ENCODE assay signal across 13 mouse cellular contexts in genomic region chr4:135962198-135962597, GRCm38 (mm10). TPM values are rescaled to one million over a fixed set of nuclear protein-coding genes. Genes with fewer than 3 reads are reported as not detected.
DNase-seq lines count a peak whose midpoint lies in the region; ATAC-seq and TF ChIP-seq lines count a peak whose summit lies in the region.
"Had no signal": no experiment of that assay in that cellular context is flagged by ENCODE, and none has a peak within 500 bp of the region (broad histone marks: within the 10 kb centered on the region; RNA-seq: fewer than 3 reads in every experiment).

No protein-coding gene starts in this region.

- TF ChIP-seq POLR2A in MEL (IDR thresholded peaks at IDR 0.05; ENCODE audit: control insufficient read depth in 1 of 2, insufficient read depth in 1 of 2, low read depth in 1 of 2, low read length in 2 of 2, poor library complexity in 1 of 2): no peak

- no peaks in the 10 kb centered on the region for H3K27me3 ChIP-seq in heart, embryonic 10.5 days (ENCODE audit: insufficient read depth, poor library complexity, severe bottlenecking)
- no peaks in the 10 kb centered on the region for H3K27me3 ChIP-seq in MEL (ENCODE audit: control insufficient read depth in 1 of 2, insufficient read depth in 2 of 2, low read length in 2 of 2)
- H3K27me3 ChIP-seq in embryonic facial prominence, embryonic 14.5 days (replicated peaks; ENCODE audit: control insufficient read depth, insufficient read depth, low read length): no peaks in the 10 kb centered on the region
- H3K27me3 ChIP-seq: CH12.LX; embryonic facial prominence, embryonic 12.5 days; heart, embryonic 15.5 days; limb, embryonic 13.5 days had no signal

- no peak for TF ChIP-seq EP300 in MEL (IDR thresholded peaks at IDR 0.05; ENCODE audit: low read depth in 1 of 2, low read length in 2 of 2)

- DNase-seq in heart, embryonic 10.5 days (ENCODE audit: low spot score): no peak
- DNase-seq in heart, postnatal 14 days: no peak
- no peak for DNase-seq in layer of hippocampus, adult 2 months (ENCODE audit: low spot score in 2 of 2)
- no peak for DNase-seq in layer of hippocampus, postnatal 10 days (ENCODE audit: low spot score in 2 of 2)
- no peak for DNase-seq in MEL (ENCODE audit: low read depth, low spot score)
- DNase-seq in embryonic facial prominence, embryonic 14.5 days (ENCODE audit: low spot score): no peak
- DNase-seq in urinary bladder, postnatal 4 days (ENCODE audit: low spot score in 2 of 2): no peak
- DNase-seq: kidney, adult 8-10 months; layer of hippocampus, adult 9-11 months had no signal

- ATAC-seq in embryonic facial prominence, embryonic 14.5 days (ENCODE audit: low read depth): no peak

- intact Hi-C loops in heart, postnatal 14 days (cut with DNase I): loop anchor here (5.0 kb wide), 2 partner anchors 70 to 160 kb away; no protein-coding TSS in a partner anchor

- no peak for TF ChIP-seq CTCF in layer of hippocampus, adult 2 months (conservative IDR thresholded peaks at IDR 0.05)
- TF ChIP-seq CTCF in MEL (IDR thresholded peaks at IDR 0.05 in 2 of 3, conservative IDR thresholded peaks at IDR 0.05 in 1 of 3; ENCODE audit: control insufficient read depth in 1 of 3, insufficient read depth in 1 of 3, low read depth in 2 of 3, low read length in 3 of 3, poor library complexity in 1 of 3, severe bottlenecking in 1 of 3): no peak

- H3K79me2 ChIP-seq in MEL (ENCODE audit: control insufficient read depth, insufficient read depth, low read length, poor library complexity): peaks cover 7% of the 10 kb centered on the region; the same call in 1 of the 2 replicates

- peaks cover 45% of the 10 kb centered on the region for H3K36me3 ChIP-seq in heart, embryonic 10.5 days
- peaks cover 0 to 6% of the 10 kb centered on the region in 2 experiments; a peak in 3 of 4 replicates for H3K36me3 ChIP-seq in MEL (ENCODE audit: control insufficient read depth in 1 of 2, insufficient read depth in 2 of 2, low read length in 2 of 2)
- H3K36me3 ChIP-seq in embryonic facial prominence, embryonic 14.5 days (ENCODE audit: control insufficient read depth, insufficient read depth, low read length): peaks cover 56% of the 10 kb centered on the region

- peak overlapping the region; percentile 97 for H3K27ac ChIP-seq in heart, embryonic 10.5 days
- peak overlapping the region; percentile 97 for H3K27ac ChIP-seq in layer of hippocampus, adult 2 months
- peak overlapping the region; percentile 93; the same call in 1 of the 2 replicates for H3K27ac ChIP-seq in MEL (ENCODE audit: control insufficient read depth, low read depth, low read length)
- H3K27ac ChIP-seq in embryonic facial prominence, embryonic 14.5 days (replicated peaks; ENCODE audit: low read depth, low read length): peak overlapping the region; percentile 85; the same call in 1 of the 2 replicates
- H3K27ac ChIP-seq: limb, embryonic 13.5 days had no signal

- H3K9me3 ChIP-seq in heart, embryonic 10.5 days: no peaks in the 10 kb centered on the region
- H3K9me3 ChIP-seq in MEL (replicated peaks; ENCODE audit: insufficient read depth, low read length): no peaks in the 10 kb centered on the region
- no peaks in the 10 kb centered on the region for H3K9me3 ChIP-seq in embryonic facial prominence, embryonic 14.5 days (ENCODE audit: control insufficient read depth, low read length)
- H3K9me3 ChIP-seq: embryonic facial prominence, embryonic 12.5 days; heart, embryonic 15.5 days; limb, embryonic 13.5 days had no signal

- peaks cover 28% of the 10 kb centered on the region for H3K4me1 ChIP-seq in heart, embryonic 10.5 days
- peaks cover 4 to 7% of the 10 kb centered on the region in 2 experiments; a peak in 3 of 4 replicates for H3K4me1 ChIP-seq in MEL (ENCODE audit: control insufficient read depth in 1 of 2, insufficient read depth in 2 of 2, low read length in 2 of 2)
- H3K4me1 ChIP-seq in embryonic facial prominence, embryonic 14.5 days (ENCODE audit: control insufficient read depth, insufficient read depth, low read length): no peaks in the 10 kb centered on the region

- H3K9ac ChIP-seq in MEL (ENCODE audit: control insufficient read depth, low read depth, low read length, poor library complexity, severe bottlenecking): no peak overlapping the region
- no peak overlapping the region for H3K9ac ChIP-seq in embryonic facial prominence, embryonic 14.5 days (ENCODE audit: low read depth, low read length)

- 89% methylated on average over 7 of the region's 7 CpGs for WGBS in heart, embryonic 10.5 days
- WGBS in embryonic facial prominence, embryonic 14.5 days: 88% methylated on average over 7 of the region's 7 CpGs

- TF ChIP-seq RAD21 in MEL (IDR thresholded peaks at IDR 0.05; ENCODE audit: low read depth, low read length): no peak

- no peak overlapping the region for H3K4me2 ChIP-seq in embryonic facial prominence, embryonic 14.5 days (ENCODE audit: low read depth, low read length)

- H3K4me3 ChIP-seq in heart, embryonic 10.5 days: peak overlapping the region; percentile 83; the same call in 1 of the 2 replicates
- no peak overlapping the region for H3K4me3 ChIP-seq in layer of hippocampus, adult 2 months
- H3K4me3 ChIP-seq in MEL (ENCODE audit: control insufficient read depth in 1 of 2, insufficient read depth in 1 of 2, low read depth in 2 of 2, low read length in 2 of 2): no peak overlapping the region
- H3K4me3 ChIP-seq in embryonic facial prominence, embryonic 14.5 days (ENCODE audit: low read depth, low read length): no peak overlapping the region

TF ChIP-seq in MEL, 35 proteins besides CTCF, POLR2A, EP300 and RAD21:
- TF ChIP-seq ZMIZ1 (IDR thresholded peaks at IDR 0.05; ENCODE audit: low read depth, low read length) (0 out of 2 replicates have a peak, but pooled peaks have one; percentile 22), MXI1 (IDR thresholded peaks at IDR 0.05; ENCODE audit: low read depth, low read length) (no peak)
TF ChIP-seq in MEL: peak in this region for 1.

RNA-seq across cellular contexts. Expression of gene Gale, which starts 1.3 kb away (rescaled TPM):
- 46.0 and 48.0 TPM in 2 replicates for polyA plus RNA-seq in heart, embryonic 10.5 days (2016; fragmentation: Nextera tagmentation; extraction: Ambion mirVana)
- 1 to 10 TPM; 2.1 to 3.1 TPM for total RNA-seq in heart, postnatal 14 days (2021)
- total RNA-seq in layer of hippocampus, adult 2 months (2021): 10 to 100 TPM; 22.6 to 23.8 TPM
- total RNA-seq in layer of hippocampus, postnatal 10 days (2021): 10 to 100 TPM; 34.6 to 36.2 TPM
- total RNA-seq in MEL (2012; rRNA removed): 23.3 and 24.5 TPM in 2 replicates
- polyA plus RNA-seq in MEL (2012; ENCODE audit: insufficient read depth in 1 of 2, insufficient read length in 2 of 2, low read depth in 1 of 2, low replicate concordance in 2 of 2, missing spikeins in 1 of 2): 10 to 100 TPM in 1 of 2 experiments, not detected in 1; 31.2 TPM
- 50.5 and 56.1 TPM in 2 replicates for polyA plus RNA-seq in embryonic facial prominence, embryonic 14.5 days (2014; fragmentation: Nextera tagmentation; extraction: Ambion mirVana)

RNA-seq across cellular contexts. Expression of gene Lypla2, which starts 10.2 kb away (rescaled TPM):
- 105 and 134 TPM in 2 replicates for polyA plus RNA-seq in heart, embryonic 10.5 days (2016; fragmentation: Nextera tagmentation; extraction: Ambion mirVana)
- 10 to 100 TPM; 37.5 to 37.8 TPM for total RNA-seq in heart, postnatal 14 days (2021)
- 100 to 1,000 TPM in 1 of 2 experiments, 10 to 100 TPM in 1; 95.3 to 103 TPM for total RNA-seq in layer of hippocampus, adult 2 months (2021)
- 100 to 1,000 TPM; 113 to 119 TPM for total RNA-seq in layer of hippocampus, postnatal 10 days (2021)
- 53.8 and 65.1 TPM in 2 replicates for total RNA-seq in MEL (2012; rRNA removed)
- 10 to 100 TPM in 1 of 2 experiments, not detected in 1; 95.6 TPM for polyA plus RNA-seq in MEL (2012; ENCODE audit: insufficient read depth in 1 of 2, insufficient read length in 2 of 2, low read depth in 1 of 2, low replicate concordance in 2 of 2, missing spikeins in 1 of 2)
- 87.6 and 97.8 TPM in 2 replicates for polyA plus RNA-seq in embryonic facial prominence, embryonic 14.5 days (2014; fragmentation: Nextera tagmentation; extraction: Ambion mirVana)

RNA-seq across cellular contexts. Expression of gene Hmgcl, which starts 15.9 kb away (rescaled TPM):
- polyA plus RNA-seq in heart, embryonic 10.5 days (2016; fragmentation: Nextera tagmentation; extraction: Ambion mirVana): 67.5 and 77.1 TPM in 2 replicates
- 10 to 100 TPM; 69.8 to 70.4 TPM for total RNA-seq in heart, postnatal 14 days (2021)
- 10 to 100 TPM; 35.2 to 36.1 TPM for total RNA-seq in layer of hippocampus, adult 2 months (2021)
- 10 to 100 TPM; 33.6 to 36.3 TPM for total RNA-seq in layer of hippocampus, postnatal 10 days (2021)
- total RNA-seq in MEL (2012; rRNA removed): 48.5 and 48.7 TPM in 2 replicates
- 10 to 100 TPM in 1 of 2 experiments, not detected in 1; 66.5 TPM for polyA plus RNA-seq in MEL (2012; ENCODE audit: insufficient read depth in 1 of 2, insufficient read length in 2 of 2, low read depth in 1 of 2, low replicate concordance in 2 of 2, missing spikeins in 1 of 2)
- 81.7 and 89.4 TPM in 2 replicates for polyA plus RNA-seq in embryonic facial prominence, embryonic 14.5 days (2014; fragmentation: Nextera tagmentation; extraction: Ambion mirVana)

RNA-seq across cellular contexts. Expression of gene Pithd1, which starts 24.9 kb away (rescaled TPM):
- 50.8 and 67.8 TPM in 2 replicates for polyA plus RNA-seq in heart, embryonic 10.5 days (2016; fragmentation: Nextera tagmentation; extraction: Ambion mirVana)
- 10 to 100 TPM; 17.0 to 19.4 TPM for total RNA-seq in heart, postnatal 14 days (2021)
- total RNA-seq in layer of hippocampus, adult 2 months (2021): 10 to 100 TPM; 80.6 to 86.0 TPM
- 10 to 100 TPM; 76.2 to 81.0 TPM for total RNA-seq in layer of hippocampus, postnatal 10 days (2021)
- 75.5 and 77.7 TPM in 2 replicates for total RNA-seq in MEL (2012; rRNA removed)
- polyA plus RNA-seq in MEL (2012; ENCODE audit: insufficient read depth in 1 of 2, insufficient read length in 2 of 2, low read depth in 1 of 2, low replicate concordance in 2 of 2, missing spikeins in 1 of 2): 10 to 100 TPM in 1 of 2 experiments, not detected in 1; 62.8 TPM
- polyA plus RNA-seq in embryonic facial prominence, embryonic 14.5 days (2014; fragmentation: Nextera tagmentation; extraction: Ambion mirVana): 48.3 and 51.4 TPM in 2 replicates

RNA-seq across cellular contexts. Expression of gene Fuca1, which starts 41.7 kb away (rescaled TPM):
- 44.2 and 51.2 TPM in 2 replicates for polyA plus RNA-seq in heart, embryonic 10.5 days (2016; fragmentation: Nextera tagmentation; extraction: Ambion mirVana)
- 10 to 100 TPM; 33.5 to 40.7 TPM for total RNA-seq in heart, postnatal 14 days (2021)
- total RNA-seq in layer of hippocampus, adult 2 months (2021): 10 to 100 TPM; 39.4 to 39.7 TPM
- total RNA-seq in layer of hippocampus, postnatal 10 days (2021): 10 to 100 TPM; 50.9 to 56.1 TPM
- 26.8 and 33.7 TPM in 2 replicates for total RNA-seq in MEL (2012; rRNA removed)
- polyA plus RNA-seq in MEL (2012; ENCODE audit: insufficient read depth in 1 of 2, insufficient read length in 2 of 2, low read depth in 1 of 2, low replicate concordance in 2 of 2, missing spikeins in 1 of 2): 10 to 100 TPM in 1 of 2 experiments, not detected in 1; 48.6 TPM
- polyA plus RNA-seq in embryonic facial prominence, embryonic 14.5 days (2014; fragmentation: Nextera tagmentation; extraction: Ambion mirVana): 70.2 and 79.5 TPM in 2 replicates
